Mouse (Mus musculus) bone marrow, adult 2 months (tissue): ENCODE results near the gene Ttc9c.

Experiments used
- CTCF ChIP-seq: fragments of 200-500 bp; IDR thresholded peaks from 2 replicates; pipeline ENCODE4 v1.5.1; 2011; ENCODE audit warnings: low read length, control low read depth; ENCODE audit not compliant: control insufficient read depth, insufficient read depth
- POLR2A ChIP-seq: fragments of 200-500 bp; IDR thresholded peaks from 2 replicates; pipeline ENCODE4 v1.6.1; 2011; ENCODE audit warnings: low read depth, mild to moderate bottlenecking, control low read depth, low read length, borderline replicate concordance; ENCODE audit not compliant: control insufficient read depth

DNA sequence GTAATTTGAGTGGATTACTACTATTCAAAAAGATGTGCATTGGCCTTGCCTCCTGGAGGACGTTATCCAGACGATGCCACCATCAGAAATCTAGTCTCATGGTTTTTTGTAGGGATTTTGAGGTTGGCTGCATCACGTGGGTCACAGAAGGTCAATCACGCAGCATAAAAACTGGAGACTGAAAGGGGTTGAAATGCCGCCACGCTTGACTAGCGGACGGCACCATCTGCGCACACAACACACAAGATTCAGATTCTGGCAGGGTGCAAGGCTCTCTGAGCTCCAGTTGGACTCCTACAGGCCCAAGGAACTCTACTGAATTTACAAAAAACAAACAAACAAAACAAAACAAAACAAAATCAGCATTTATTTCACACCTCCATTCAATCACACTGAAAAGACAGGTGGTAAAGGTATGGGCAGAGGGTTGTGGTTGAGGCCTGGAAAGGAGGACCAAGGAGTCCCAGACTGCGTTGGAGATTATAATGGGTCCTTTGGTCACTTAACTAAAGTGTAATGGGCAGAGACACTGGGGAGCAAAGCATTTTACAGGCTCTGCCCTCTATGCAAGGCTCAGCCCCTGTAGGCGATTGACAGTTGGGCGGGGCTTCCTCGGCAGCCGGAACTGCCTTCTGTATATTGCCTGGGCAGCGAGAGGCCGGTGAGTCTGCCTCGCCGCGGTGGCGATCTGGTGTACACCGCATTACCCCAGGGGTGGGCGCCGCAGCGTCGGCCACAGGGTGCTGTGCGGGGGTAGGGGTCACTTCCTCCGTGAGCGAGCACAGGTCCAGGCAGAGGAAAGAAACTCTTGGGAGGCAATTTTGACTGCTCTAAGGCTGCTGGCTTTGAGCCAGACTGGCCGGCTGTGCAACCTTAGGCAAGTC, 21.0 kb upstream of the Ttc9c start:
- no peak for TF ChIP-seq CTCF
- peak; percentile 74; the same call in 1 of the 2 replicates for TF ChIP-seq POLR2A
